Mouse (Mus musculus) myocyte (in vitro differentiated cells): ENCODE measurements around the gene Src. TPM values are rescaled to one million over a fixed set of nuclear protein-coding genes. Genes with fewer than 3 reads are reported as not detected.
A peak's percentile ranks its signal among the peaks of the same experiment; 100 is the strongest.

Experiments
- H3K27me3 ChIP-seq: one replicate; pipeline ENCODE4 v1.6.1; 2011; ENCODE audit not compliant: control insufficient read depth, insufficient read depth, insufficient read length
- H3K36me3 ChIP-seq: one replicate; pipeline ENCODE4 v1.6.1; 2011; ENCODE audit not compliant: control insufficient read depth, insufficient read depth
- H3K4me2 ChIP-seq: one replicate; pipeline ENCODE4 v1.6.1; 2011; ENCODE audit warnings: low read depth, control low read depth
- H3K4me3 ChIP-seq: one replicate; pipeline ENCODE4 v1.5.1; 2011; ENCODE audit warnings: mild to moderate bottlenecking, control low read depth, moderate library complexity
- H3K79me2 ChIP-seq: one replicate; pipeline ENCODE4 v1.6.1; 2011; ENCODE audit not compliant: control insufficient read depth, insufficient read depth
- H3ac ChIP-seq: one replicate; pipeline ENCODE4 v1.6.1; 2011; ENCODE audit not compliant: control insufficient read depth, insufficient read length
- CEBPB ChIP-seq: IDR thresholded peaks from 2 replicates; pipeline ENCODE4 v1.6.1; 2011; ENCODE audit warnings: mild to moderate bottlenecking, moderate library complexity; ENCODE audit not compliant: poor library complexity, insufficient read depth, severe bottlenecking
- E2F4 ChIP-seq: IDR thresholded peaks from one replicate; pipeline ENCODE4 v1.6.1; 2011; ENCODE audit warnings: mild to moderate bottlenecking, control low read depth, moderate library complexity; ENCODE audit not compliant: insufficient read depth
- MAX ChIP-seq: IDR thresholded peaks from one replicate; pipeline ENCODE4 v1.6.1; 2011; ENCODE audit warnings: low read depth, mild to moderate bottlenecking, control low read depth
- MYOD1 ChIP-seq, 3 experiments: IDR thresholded peaks; one replicate each; pipeline ENCODE4 v1.6.1; 2011; ENCODE audit warnings: control low read depth in 2 of 3, low read depth in 2 of 3, mild to moderate bottlenecking in 2 of 3, moderate library complexity in 1 of 3; ENCODE audit not compliant: insufficient read length in 2 of 3, control insufficient read depth in 1 of 3
- MYOG ChIP-seq, 3 experiments: IDR thresholded peaks; one replicate each; pipeline ENCODE4 v1.6.1; 2011; ENCODE audit warnings: control low read depth in 2 of 3, low read depth in 2 of 3, mild to moderate bottlenecking in 2 of 3; ENCODE audit not compliant: insufficient read length in 2 of 3, control insufficient read depth in 1 of 3, insufficient read depth in 1 of 3
- POLR2A ChIP-seq: IDR thresholded peaks from one replicate; pipeline ENCODE4 v1.6.1; 2011; ENCODE audit warnings: low read depth, mild to moderate bottlenecking, control low read depth, moderate library complexity; ENCODE audit not compliant: insufficient read length
- POLR2AphosphoS2 ChIP-seq: IDR thresholded peaks from one replicate; pipeline ENCODE4 v1.6.1; 2011; ENCODE audit warnings: low read depth, control low read depth; ENCODE audit not compliant: insufficient read length
- REST ChIP-seq: IDR thresholded peaks from one replicate; pipeline ENCODE4 v1.6.1; 2011; ENCODE audit warnings: mild to moderate bottlenecking, control low read depth, moderate library complexity; ENCODE audit not compliant: insufficient read depth, insufficient read length
- SRF ChIP-seq: IDR thresholded peaks from one replicate; pipeline ENCODE4 v1.6.1; 2011; ENCODE audit warnings: low read depth; ENCODE audit not compliant: control insufficient read depth, insufficient read length
- TCF12 ChIP-seq: IDR thresholded peaks from one replicate; pipeline ENCODE4 v1.6.1; 2011; ENCODE audit warnings: mild to moderate bottlenecking, control low read depth; ENCODE audit not compliant: poor library complexity, insufficient read depth, severe bottlenecking
- TCF3 ChIP-seq: IDR thresholded peaks from one replicate; pipeline ENCODE4 v1.6.1; 2011; ENCODE audit warnings: low read depth, control low read depth; ENCODE audit not compliant: insufficient read length
- USF1 ChIP-seq: IDR thresholded peaks from one replicate; pipeline ENCODE4 v1.6.1; 2011; ENCODE audit warnings: low read depth, mild to moderate bottlenecking, control low read depth, moderate library complexity
- polyA plus RNA-seq: library from polyadenylated mRNA; unstranded; fragments of >200 nt; fragmentation: generic; extraction: Trizol; gene quantifications from one replicate; pipeline ENCODE4 v1.2.1, GENCODE M21; 2012; ENCODE audit warnings: missing spikeins

Gene Src
- polyA plus RNA-seq, 1 experiment = 20.3 TPM

- Histone ChIP-seq H3K27me3 (no peaks in the 10 kb centered on the region), H3ac (no peak overlapping the region), H3K4me3 (no peak overlapping the region), H3K79me2 (peaks cover 17% of the 10 kb centered on the region), H3K4me2 (peak overlapping the region; percentile 86), H3K36me3 (no peaks in the 10 kb centered on the region)
- TF ChIP-seq SRF = no peak
- TF ChIP-seq TCF12 = no peak
- TF ChIP-seq MYOD1 (IDR thresholded peaks at IDR 0.05; ENCODE audit: control insufficient read depth in 1 of 3, insufficient read length in 2 of 3, low read depth in 2 of 3) = no peak
- TF ChIP-seq MYOG (IDR thresholded peaks at IDR 0.05; ENCODE audit: control insufficient read depth in 1 of 3, insufficient read depth in 1 of 3, insufficient read length in 2 of 3, low read depth in 2 of 3) = no peak
- no peak for TF ChIP-seq POLR2AphosphoS2
- peak; percentile 96 for TF ChIP-seq USF1
- peak; percentile 61; the same call in 1 of the 2 replicates for TF ChIP-seq CEBPB
- no peak for TF ChIP-seq MAX
- no peak for TF ChIP-seq E2F4
- TF ChIP-seq REST = no peak
These were observed 29.3 kb downstream of the Src start for GRCm38 (mm10) chr2:157447297-157448158.

- Histone ChIP-seq H3K27me3 (no peaks in the 10 kb centered on the region), H3K36me3 (no peaks in the 10 kb centered on the region), H3K4me2 (peak overlapping the region; percentile 86), H3K79me2 (peaks cover 17% of the 10 kb centered on the region), H3K4me3 (no peak overlapping the region), H3ac (no peak overlapping the region)
- TF ChIP-seq CEBPB (no peak), TCF12 (no peak), MAX (no peak), TCF3 (no peak), USF1 (no peak), POLR2A (no peak), POLR2AphosphoS2 (no peak), SRF (no peak), MYOD1 (IDR thresholded peaks at IDR 0.05; ENCODE audit: control insufficient read depth in 1 of 3, insufficient read length in 2 of 3, low read depth in 2 of 3) (no peak), E2F4 (no peak), REST (no peak), MYOG (IDR thresholded peaks at IDR 0.05; ENCODE audit: control insufficient read depth in 1 of 3, insufficient read depth in 1 of 3, insufficient read length in 2 of 3, low read depth in 2 of 3) (no peak)
These were observed 30.1 kb downstream of the Src start for GRCm38 (mm10) chr2:157448356-157448755.

GRCm38 (mm10) chr2:157450905-157451304 is 32.7 kb downstream of the Src start:
- H3K27me3 ChIP-seq = no peaks in the 10 kb centered on the region
- H3ac ChIP-seq = no peak overlapping the region
- H3K4me2 ChIP-seq = no peak overlapping the region
- no peak overlapping the region for H3K4me3 ChIP-seq
- no peaks in the 10 kb centered on the region for H3K36me3 ChIP-seq
- peaks cover 17% of the 10 kb centered on the region for H3K79me2 ChIP-seq
- TF ChIP-seq MAX = no peak
- TF ChIP-seq TCF3 = no peak
- TF ChIP-seq TCF12 = no peak
- no peak for TF ChIP-seq CEBPB
- no peak for TF ChIP-seq SRF
- TF ChIP-seq USF1 = no peak
- TF ChIP-seq POLR2A = no peak
- no peak for TF ChIP-seq POLR2AphosphoS2
- no peak for TF ChIP-seq MYOD1 (IDR thresholded peaks at IDR 0.05; ENCODE audit: control insufficient read depth in 1 of 3, insufficient read length in 2 of 3, low read depth in 2 of 3)
- no peak for TF ChIP-seq MYOG (IDR thresholded peaks at IDR 0.05; ENCODE audit: control insufficient read depth in 1 of 3, insufficient read depth in 1 of 3, insufficient read length in 2 of 3, low read depth in 2 of 3)
- TF ChIP-seq E2F4 = no peak
- no peak for TF ChIP-seq REST

- no peak overlapping the region for H3ac ChIP-seq
- H3K27me3 ChIP-seq = no peaks in the 10 kb centered on the region
- H3K4me3 ChIP-seq = no peak overlapping the region
- no peaks in the 10 kb centered on the region for H3K36me3 ChIP-seq
- H3K4me2 ChIP-seq = peak overlapping the region; percentile 56
- no peak for TF ChIP-seq TCF12
- TF ChIP-seq CEBPB = 0 out of 2 replicates have a peak, but pooled peaks have one; percentile 44
- TF ChIP-seq POLR2AphosphoS2 = no peak
- peaks cover 17% of the 10 kb centered on the region for H3K79me2 ChIP-seq
These were observed 33.3 kb downstream of the Src start for GRCm38 (mm10) chr2:157451372-157452040.
